Mouse (Mus musculus): Measurements from ENCODE around the gene Apoc1.
A peak's percentile ranks its signal among the peaks of the same experiment; 100 is the strongest.

Gene Apoc1

DNA sequence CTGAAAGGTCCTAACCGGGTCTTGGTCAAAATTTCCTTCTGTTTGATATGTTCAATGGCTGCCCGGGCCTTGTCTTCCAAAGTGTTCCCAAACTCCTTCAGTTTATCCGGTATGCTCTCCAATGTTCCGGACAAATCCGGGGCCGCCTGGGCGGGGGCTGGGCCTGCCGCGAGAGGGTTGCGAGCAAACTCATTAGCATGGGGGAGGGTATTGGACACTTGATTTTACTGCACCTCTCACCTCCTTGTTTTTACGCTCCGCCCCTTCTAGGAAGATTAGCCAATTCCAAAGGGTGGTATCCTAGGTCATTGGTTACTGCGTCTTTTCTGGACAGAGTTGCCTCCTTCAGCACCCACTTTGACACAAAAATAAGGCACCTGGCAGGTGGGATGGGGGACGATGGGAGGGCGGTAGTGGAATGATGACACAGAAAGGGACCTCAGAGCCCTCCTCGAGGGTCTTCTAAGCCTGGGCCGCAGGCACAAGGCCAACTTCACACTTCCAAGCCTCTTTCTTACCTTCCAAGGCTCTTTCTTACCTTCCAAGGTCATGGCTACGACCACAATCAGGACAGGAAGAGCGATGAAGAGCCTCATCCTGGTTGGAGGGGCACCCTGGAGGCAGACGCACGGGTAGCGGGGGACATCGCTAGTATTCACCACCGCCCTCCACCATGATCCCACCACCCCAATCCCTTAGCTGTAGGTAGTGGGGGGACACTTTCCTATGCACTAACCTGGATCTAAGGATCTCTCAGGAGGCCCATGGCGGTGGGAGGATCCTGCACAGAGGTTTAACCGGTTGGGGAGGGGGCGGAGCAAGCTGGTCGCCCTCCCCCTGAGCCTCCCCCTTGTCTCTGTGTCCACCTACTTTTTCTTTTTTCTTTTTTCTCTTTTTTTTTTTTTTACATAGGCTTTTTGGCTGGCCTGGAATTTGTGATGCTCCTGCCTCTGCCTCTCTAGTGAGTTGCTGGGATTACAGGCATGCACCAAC lies at the start of gene Apoc1:
Apoc1 (minus strand) TSS at position 788 of the 993 bp plus-strand sequence.
- Histone ChIP-seq H3K36me3 (ENCODE audit: control insufficient read depth, insufficient read depth, low read length, poor library complexity, severe bottlenecking) (no peaks in the 10 kb centered on the region), H3K27me3 (ENCODE audit: control insufficient read depth, insufficient read depth, low read length, poor library complexity, severe bottlenecking) (no peaks in the 10 kb centered on the region)
- no peak for DNase-seq (ENCODE audit: low read depth, low spot score)

DNA sequence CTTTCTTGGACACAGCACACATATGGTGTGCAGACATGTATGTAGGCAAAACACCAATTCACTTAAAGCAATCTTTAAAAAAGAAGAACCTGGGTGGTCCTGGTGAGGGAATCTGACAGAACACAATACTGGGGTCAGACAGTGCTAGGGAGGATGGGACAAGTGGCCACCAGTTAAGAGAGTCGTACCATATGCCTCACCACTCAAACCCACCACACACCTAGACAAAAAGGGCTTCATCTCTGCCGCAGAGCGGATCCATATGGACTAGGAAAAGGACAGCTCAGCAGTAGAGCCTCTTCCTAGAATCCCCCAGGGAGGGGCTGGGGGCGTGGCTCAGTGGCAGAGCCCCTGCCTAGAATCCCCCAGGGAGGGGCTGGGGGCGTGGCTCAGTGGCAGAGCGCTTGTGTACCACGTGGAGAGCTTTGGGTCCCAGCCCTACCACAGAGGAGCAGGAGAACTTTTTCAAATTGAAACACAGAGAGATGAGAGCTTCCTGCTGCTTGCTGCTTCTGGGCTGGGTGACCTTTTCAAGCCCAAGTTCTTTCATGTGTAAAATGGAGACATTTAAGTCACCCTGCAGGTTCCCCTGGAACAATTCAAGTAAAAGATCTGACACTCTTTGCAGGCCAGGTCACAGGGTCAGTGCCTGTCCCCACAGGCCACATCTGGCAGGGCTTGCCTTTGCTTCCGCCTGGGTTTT lies 49.0 kb upstream of the Apoc1 start:
- H3K27me3 ChIP-seq (ENCODE audit: control insufficient read depth, insufficient read depth, low read length, poor library complexity, severe bottlenecking), result no peaks in the 10 kb centered on the region
- DNase-seq (ENCODE audit: low read depth, low spot score), result no peak
- no peaks in the 10 kb centered on the region for H3K36me3 ChIP-seq (ENCODE audit: control insufficient read depth, insufficient read depth, low read length, poor library complexity, severe bottlenecking)

DNA sequence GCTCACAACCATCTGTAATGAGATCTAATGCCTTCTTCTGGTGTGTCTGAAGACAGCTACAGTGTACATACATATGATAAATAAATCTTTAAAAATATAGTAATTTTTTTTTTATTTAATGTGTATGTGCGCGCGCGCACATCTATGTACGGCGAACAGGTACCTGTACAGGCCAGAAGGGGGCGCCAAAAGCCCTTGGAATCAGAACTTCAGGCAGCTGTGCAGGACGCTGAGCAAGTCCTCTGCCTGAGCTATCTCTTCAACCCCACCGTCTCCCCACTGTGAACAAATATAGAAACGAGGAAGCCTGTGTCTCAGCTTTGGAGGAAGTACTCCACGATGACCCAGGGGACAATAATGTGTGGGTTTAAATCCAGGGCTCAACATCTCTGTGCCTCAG lies 47.8 kb upstream of the Apoc1 start:
- no peaks in the 10 kb centered on the region for H3K27me3 ChIP-seq (ENCODE audit: control insufficient read depth, insufficient read depth, low read length, poor library complexity, severe bottlenecking)
- DNase-seq (ENCODE audit: low read depth, low spot score), result no peak
- H3K36me3 ChIP-seq (ENCODE audit: control insufficient read depth, insufficient read depth, low read length, poor library complexity, severe bottlenecking), result no peaks in the 10 kb centered on the region

DNA sequence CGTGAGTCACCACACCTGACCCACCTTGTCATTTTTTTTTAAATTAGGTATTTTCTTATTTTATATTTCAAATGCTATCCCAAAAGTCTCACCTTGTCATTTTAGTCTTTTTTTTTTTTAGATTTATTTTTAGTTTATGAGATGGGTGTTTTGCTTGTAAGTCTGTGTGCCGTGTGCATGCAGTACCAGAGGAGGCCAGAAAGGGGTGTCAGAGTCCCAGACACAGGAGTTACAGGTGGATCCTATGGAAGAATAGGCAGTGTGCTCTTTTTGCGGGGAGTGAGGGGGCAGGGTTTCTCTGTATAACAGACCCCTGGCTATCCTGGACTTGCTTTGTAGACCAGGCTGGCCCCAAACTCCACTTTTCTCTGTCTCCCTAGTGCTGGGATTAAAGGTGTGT lies 46.3 kb upstream of the Apoc1 start:
- no peaks in the 10 kb centered on the region for H3K27me3 ChIP-seq (ENCODE audit: control insufficient read depth, insufficient read depth, low read length, poor library complexity, severe bottlenecking)
- H3K36me3 ChIP-seq (ENCODE audit: control insufficient read depth, insufficient read depth, low read length, poor library complexity, severe bottlenecking), result no peaks in the 10 kb centered on the region
- no peak for DNase-seq (ENCODE audit: low read depth, low spot score)

DNA sequence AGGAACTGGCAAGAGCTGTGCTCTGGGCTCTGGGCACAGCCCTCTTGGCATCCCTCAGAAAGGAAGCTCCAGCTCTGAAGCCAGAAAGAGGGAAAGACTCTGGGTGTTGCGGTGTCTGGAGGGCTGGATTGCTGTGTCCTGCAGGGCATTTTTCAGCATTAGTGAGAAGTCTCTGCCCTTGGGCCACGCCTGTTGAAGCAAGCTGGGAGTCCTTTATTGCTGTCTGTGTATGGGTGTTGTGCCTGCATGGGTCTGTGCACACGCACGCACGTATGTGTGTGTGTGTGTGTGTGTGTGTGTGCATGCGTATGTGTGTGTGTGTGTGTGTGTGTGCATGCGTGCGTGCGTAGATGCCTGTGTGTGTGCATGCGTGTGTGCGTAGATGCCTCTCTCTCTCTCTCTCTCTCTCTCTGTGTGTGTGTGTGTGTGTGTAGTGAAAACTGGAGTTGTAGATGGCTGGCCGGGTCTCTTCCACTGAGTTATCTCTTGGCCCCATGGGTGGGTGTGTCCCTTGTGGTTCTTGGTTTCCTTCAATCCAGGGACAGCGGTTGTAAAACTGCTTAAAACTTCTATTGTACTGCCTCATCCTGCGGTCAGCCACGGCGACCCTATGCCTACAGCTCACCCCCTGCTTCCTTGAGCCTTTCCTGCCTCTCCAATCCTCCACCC lies 44.1 kb upstream of the Apoc1 start:
- Histone ChIP-seq H3K36me3 (ENCODE audit: control insufficient read depth, insufficient read depth, low read length, poor library complexity, severe bottlenecking) (no peaks in the 10 kb centered on the region), H3K27me3 (ENCODE audit: control insufficient read depth, insufficient read depth, low read length, poor library complexity, severe bottlenecking) (no peaks in the 10 kb centered on the region)
- no peak for DNase-seq (ENCODE audit: low read depth, low spot score)

DNA sequence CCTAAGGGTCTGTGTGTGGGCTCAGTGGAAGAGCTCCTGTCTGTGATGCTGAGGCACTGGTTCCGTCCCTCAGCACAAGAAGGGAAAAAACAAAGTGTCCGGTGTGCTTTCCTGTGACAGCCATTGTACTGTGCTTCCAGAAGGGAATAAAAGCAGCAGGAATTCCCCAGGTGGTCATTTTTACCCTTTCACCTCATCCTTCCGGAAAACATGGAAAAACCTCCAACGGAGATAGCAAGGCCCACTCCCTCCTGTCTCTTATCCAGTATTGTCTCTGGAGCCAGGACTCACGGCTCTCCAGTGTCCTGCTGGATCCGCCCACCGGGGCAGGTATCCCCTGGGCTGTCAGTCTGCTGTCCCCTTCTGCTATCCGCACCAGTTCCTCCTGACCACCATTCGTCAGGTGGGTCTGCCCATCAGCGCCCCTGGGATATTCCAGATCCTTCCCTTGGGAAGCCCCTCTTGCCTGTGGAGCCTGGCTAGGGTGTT lies 41.8 kb upstream of the Apoc1 start:
- DNase-seq (ENCODE audit: low read depth, low spot score), result no peak
- no peaks in the 10 kb centered on the region for H3K36me3 ChIP-seq (ENCODE audit: control insufficient read depth, insufficient read depth, low read length, poor library complexity, severe bottlenecking)
- no peaks in the 10 kb centered on the region for H3K27me3 ChIP-seq (ENCODE audit: control insufficient read depth, insufficient read depth, low read length, poor library complexity, severe bottlenecking)

DNA sequence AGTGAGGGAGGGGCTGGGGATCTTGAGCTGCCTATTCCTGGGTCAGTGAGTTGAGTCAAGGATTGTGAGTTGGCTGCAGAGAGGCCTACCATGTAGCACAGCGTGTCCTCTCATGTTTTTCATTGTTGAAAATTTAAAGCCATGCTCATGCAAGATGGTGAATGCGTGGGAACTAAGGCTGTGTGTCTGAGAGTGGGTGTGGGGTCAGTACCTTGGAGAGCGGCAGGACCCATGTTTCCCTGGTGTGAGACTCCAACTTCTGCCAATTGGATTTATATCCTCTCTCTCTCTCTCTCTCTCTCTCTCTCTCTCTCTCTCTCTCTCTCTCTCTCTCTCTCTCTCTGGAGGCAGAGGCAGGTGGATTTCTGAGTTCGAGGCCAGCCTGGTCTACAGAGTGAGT lies 34.1 kb upstream of the Apoc1 start:
- Histone ChIP-seq H3K36me3 (ENCODE audit: control insufficient read depth, insufficient read depth, low read length, poor library complexity, severe bottlenecking) (no peaks in the 10 kb centered on the region), H3K27me3 (ENCODE audit: control insufficient read depth, insufficient read depth, low read length, poor library complexity, severe bottlenecking) (no peaks in the 10 kb centered on the region)
- peak; percentile 18 for DNase-seq (ENCODE audit: low read depth, low spot score)

DNA sequence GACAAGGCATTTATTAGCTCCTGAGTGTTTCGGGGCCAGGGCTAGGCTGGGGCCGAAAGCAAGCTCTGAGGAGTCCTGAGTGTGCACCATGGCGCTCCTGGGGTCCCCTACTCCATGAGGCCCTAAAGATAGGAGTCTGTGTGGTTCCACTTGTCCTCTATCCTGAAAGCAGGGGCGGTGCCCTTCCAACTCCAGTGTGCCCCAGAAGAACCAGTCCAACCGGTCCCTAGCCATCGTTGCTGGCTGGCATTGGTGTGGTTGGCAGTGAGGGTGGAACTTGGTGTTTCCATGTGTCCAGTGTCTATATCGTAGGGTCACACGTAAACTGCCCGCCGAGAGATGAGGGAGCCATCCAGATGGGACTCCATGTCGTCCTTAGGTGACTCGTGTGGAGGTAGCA lies 31.7 kb upstream of the Apoc1 start:
- no peak for DNase-seq (ENCODE audit: low read depth, low spot score)
- no peaks in the 10 kb centered on the region for H3K36me3 ChIP-seq (ENCODE audit: control insufficient read depth, insufficient read depth, low read length, poor library complexity, severe bottlenecking)
- H3K27me3 ChIP-seq (ENCODE audit: control insufficient read depth, insufficient read depth, low read length, poor library complexity, severe bottlenecking), result no peaks in the 10 kb centered on the region

DNA sequence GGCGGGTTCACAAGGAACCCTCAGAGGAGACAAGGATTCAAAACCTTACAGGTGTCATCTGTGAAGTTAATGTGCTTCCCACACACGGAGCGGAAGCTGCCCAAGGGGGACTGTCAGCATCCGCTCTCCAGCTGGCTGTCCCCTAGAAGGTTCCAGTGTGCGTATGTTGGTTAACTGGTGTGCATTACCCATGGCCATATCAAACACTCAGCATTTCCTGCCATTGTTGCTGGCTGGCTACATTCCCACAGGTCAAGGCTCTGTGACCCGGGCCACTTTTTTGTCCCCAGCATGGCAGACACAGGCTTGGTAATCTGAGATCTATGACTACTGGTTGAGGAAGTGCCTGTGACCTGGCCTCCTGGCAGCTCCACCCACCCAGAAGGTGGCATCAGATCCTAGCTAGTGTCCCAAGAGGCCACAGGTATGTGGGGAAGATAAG lies 30.3 kb upstream of the Apoc1 start:
- no peaks in the 10 kb centered on the region for H3K36me3 ChIP-seq (ENCODE audit: control insufficient read depth, insufficient read depth, low read length, poor library complexity, severe bottlenecking)
- DNase-seq (ENCODE audit: low read depth, low spot score), result no peak
- H3K27me3 ChIP-seq (ENCODE audit: control insufficient read depth, insufficient read depth, low read length, poor library complexity, severe bottlenecking), result no peaks in the 10 kb centered on the region

DNA sequence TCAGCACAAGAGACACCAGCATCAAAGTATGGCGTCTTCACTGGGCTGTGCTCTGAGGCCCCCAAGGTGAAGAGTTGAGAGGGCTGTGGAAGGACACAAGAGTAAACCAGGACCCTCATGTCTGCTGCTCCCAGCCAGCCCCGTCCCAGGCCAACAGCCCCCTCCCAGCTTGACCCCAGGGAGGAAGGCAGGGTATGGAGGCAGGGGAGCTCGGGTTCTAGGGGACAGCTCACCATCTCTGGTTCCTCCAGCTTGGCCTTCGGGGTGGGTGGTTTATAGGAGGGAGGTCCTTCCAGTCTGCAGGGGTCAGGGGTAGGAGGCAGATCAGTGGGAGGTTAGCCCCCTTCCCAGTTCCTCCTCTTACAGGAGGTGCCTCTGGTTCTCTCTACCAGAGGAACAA lies 26.7 kb upstream of the Apoc1 start:
- H3K27me3 ChIP-seq (ENCODE audit: control insufficient read depth, insufficient read depth, low read length, poor library complexity, severe bottlenecking), result no peaks in the 10 kb centered on the region
- no peak for DNase-seq (ENCODE audit: low read depth, low spot score)
- no peaks in the 10 kb centered on the region for H3K36me3 ChIP-seq (ENCODE audit: control insufficient read depth, insufficient read depth, low read length, poor library complexity, severe bottlenecking)

DNA sequence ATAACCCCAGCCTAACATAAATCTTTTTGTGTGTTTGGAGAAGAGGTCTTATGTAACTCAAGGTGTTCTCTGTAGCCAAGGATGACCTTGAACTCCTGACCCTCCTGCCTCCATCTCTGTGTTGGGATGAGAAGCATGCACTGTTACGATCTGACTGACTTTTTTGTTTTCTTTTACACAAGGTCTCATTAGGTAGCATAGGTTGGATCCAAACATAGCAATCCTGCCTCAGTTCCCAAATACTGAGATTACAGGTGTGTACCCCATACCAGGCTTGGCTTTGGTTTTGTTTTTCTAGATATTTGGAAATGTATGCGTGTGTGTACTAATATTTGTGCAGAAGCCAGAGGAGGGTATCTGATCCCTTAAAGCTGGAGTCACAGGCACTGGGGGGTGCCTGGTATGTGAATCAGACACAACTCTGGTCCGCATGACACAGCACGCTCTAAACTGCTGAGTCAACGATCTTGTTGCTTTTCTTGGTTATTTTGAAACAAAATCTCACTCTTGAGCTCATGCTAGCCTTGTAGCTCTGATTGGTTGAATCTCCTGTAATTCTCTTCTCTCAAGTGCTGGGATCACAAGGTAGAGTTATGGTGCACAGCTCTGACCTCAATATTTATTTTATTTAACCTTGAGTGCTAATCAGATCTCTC lies 26.0 kb upstream of the Apoc1 start:
- no peaks in the 10 kb centered on the region for H3K27me3 ChIP-seq (ENCODE audit: control insufficient read depth, insufficient read depth, low read length, poor library complexity, severe bottlenecking)
- peaks cover 2% of the 10 kb centered on the region; the same call in 1 of the 2 replicates for H3K36me3 ChIP-seq (ENCODE audit: control insufficient read depth, insufficient read depth, low read length, poor library complexity, severe bottlenecking)
- no peak for DNase-seq (ENCODE audit: low read depth, low spot score)

DNA sequence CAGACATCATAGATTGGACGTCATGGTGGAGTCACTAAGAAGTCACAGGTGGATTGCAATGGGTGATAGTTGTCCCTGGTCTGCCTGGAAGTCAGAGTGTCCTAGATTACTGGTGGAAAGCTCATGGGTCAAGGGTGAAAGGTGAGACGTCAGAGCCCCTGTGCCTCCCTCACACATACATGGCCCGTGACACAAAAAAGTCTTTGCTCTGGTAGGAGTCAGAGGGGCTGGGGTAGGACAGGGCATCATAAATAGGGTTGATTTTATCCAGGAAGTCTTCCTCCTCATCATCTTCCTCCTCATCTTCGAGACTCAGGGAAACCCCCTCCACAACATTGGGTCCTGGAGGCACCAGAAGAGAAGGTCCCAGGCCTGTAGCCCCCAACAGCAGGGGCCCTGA lies 24.9 kb upstream of the Apoc1 start:
- H3K36me3 ChIP-seq (ENCODE audit: control insufficient read depth, insufficient read depth, low read length, poor library complexity, severe bottlenecking), result peaks cover 2% of the 10 kb centered on the region; the same call in 1 of the 2 replicates
- no peak for DNase-seq (ENCODE audit: low read depth, low spot score)
- H3K27me3 ChIP-seq (ENCODE audit: control insufficient read depth, insufficient read depth, low read length, poor library complexity, severe bottlenecking), result no peaks in the 10 kb centered on the region

DNA sequence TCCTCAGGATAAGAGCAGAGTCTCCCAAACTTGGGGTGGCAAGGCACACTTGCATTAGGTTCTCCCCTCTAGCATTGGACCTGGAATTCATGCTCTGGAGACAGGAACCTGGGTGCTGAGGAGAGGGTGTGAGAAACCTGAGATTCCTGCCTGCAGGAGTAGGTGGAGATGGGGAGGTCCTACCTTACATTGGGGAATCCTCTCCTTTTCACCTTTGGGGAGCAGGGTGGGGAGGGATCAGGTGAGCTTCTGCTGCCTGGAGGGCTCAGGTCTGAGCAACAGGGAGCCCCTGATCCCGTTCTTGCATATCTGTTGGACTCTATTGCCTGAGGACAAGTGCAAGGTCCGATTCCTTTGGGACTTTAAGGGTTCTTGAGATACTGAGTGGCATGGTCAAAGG lies 24.4 kb upstream of the Apoc1 start:
- Histone ChIP-seq H3K27me3 (ENCODE audit: control insufficient read depth, insufficient read depth, low read length, poor library complexity, severe bottlenecking) (no peaks in the 10 kb centered on the region), H3K36me3 (ENCODE audit: control insufficient read depth, insufficient read depth, low read length, poor library complexity, severe bottlenecking) (peaks cover 2% of the 10 kb centered on the region; the same call in 1 of the 2 replicates)
- DNase-seq (ENCODE audit: low read depth, low spot score), result no peak

DNA sequence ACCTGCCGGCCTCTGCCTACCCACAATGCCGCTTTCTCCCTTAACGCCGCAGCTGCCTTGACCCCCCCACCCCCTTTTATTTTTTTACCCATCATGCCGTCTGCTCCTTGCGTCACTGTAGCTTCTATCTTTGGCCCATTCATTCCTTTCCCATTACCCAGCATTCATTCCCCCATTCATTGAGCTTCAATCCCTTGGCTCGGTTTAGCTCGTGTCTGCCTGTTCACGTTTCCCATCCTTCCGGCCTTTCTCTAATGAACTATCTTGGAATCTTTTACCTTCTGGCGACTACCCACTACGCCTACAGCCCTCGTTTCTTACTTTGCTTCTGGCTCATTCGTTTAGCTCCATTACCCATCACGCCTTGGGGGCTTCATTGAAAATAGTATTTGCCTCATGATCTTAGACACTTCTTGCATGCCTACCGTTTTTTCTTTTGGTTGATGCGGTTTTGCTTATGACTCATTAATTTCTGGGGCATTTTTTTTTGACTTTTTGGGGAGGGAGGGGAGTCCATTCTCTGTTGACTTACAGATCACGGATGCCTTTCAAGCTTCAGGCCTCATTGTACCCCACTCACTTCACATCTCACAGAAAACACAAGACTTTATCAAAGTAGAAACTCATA lies 23.7 kb upstream of the Apoc1 start:
- no peaks in the 10 kb centered on the region for H3K27me3 ChIP-seq (ENCODE audit: control insufficient read depth, insufficient read depth, low read length, poor library complexity, severe bottlenecking)
- DNase-seq (ENCODE audit: low read depth, low spot score), result no peak

More for the DNA sequence above, 23.7 kb upstream of the Apoc1 start:
- H3K36me3 ChIP-seq (ENCODE audit: control insufficient read depth, insufficient read depth, low read length, poor library complexity, severe bottlenecking), result peaks cover 4% of the 10 kb centered on the region; the same call in 1 of the 2 replicates

Measured in splenic B cell, adult 2 months (primary cell).